Mouse (Mus musculus) small intestine, adult 2 months (tissue): ENCODE measurements around the gene Ddx19b. TPM values are rescaled to one million over a fixed set of nuclear protein-coding genes. Genes with fewer than 3 reads are reported as not detected.
"Not testable (repeated sequence)": the region's sequence is repeated elsewhere in the genome, so short reads cannot be mapped to it uniquely, and the experiment has no call there.

Experiments
- H3K27ac ChIP-seq: fragments of 200-500 bp; 2 replicates; pipeline ENCODE4 v1.5.1; 2012; ENCODE audit warnings: low read depth, low read length, control low read depth, inconsistent platforms; ENCODE audit not compliant: insufficient read depth
- H3K27me3 ChIP-seq: fragments of 200-500 bp; 2 replicates; pipeline ENCODE4 v1.6.1; 2012; ENCODE audit warnings: mild to moderate bottlenecking, moderate library complexity, low read length, inconsistent platforms; ENCODE audit not compliant: control insufficient read depth, insufficient read depth
- H3K36me3 ChIP-seq: fragments of 200-500 bp; 2 replicates; pipeline ENCODE4 v1.6.1; 2012; ENCODE audit warnings: mild to moderate bottlenecking, low read length, control low read depth, inconsistent platforms; ENCODE audit not compliant: control insufficient read depth, insufficient read depth
- H3K4me1 ChIP-seq: fragments of 200-500 bp; 2 replicates; pipeline ENCODE4 v1.6.1; 2012; ENCODE audit warnings: low read length, inconsistent platforms, mixed read lengths; ENCODE audit not compliant: control insufficient read depth, insufficient read depth, insufficient read length
- H3K4me3 ChIP-seq: fragments of 200-500 bp; 2 replicates; pipeline ENCODE4 v1.5.1; 2012; ENCODE audit warnings: low read depth, mild to moderate bottlenecking, control low read depth, inconsistent platforms, low read length, moderate library complexity
- CTCF ChIP-seq: fragments of 200-500 bp; IDR thresholded peaks from 2 replicates; pipeline ENCODE4 v1.5.1; 2012; ENCODE audit warnings: low read depth, mild to moderate bottlenecking, control low read depth, inconsistent platforms, low read length, moderate library complexity, mixed read lengths; ENCODE audit not compliant: insufficient replicate concordance, insufficient read length; ENCODE audit errors: extremely low read depth
- POLR2A ChIP-seq: fragments of 200-500 bp; IDR thresholded peaks from 2 replicates; pipeline ENCODE4 v1.6.1; 2012; ENCODE audit warnings: low read depth, mild to moderate bottlenecking, control low read depth, inconsistent platforms, low read length, moderate library complexity
- WGBS: fragments of 180-500 bp; shearing (Covaris S2); methylation state at CpG from one replicate; pipeline ENCODE4 v1.1.7; 2018; 5-methylcytosine and 5-hydroxymethylcytosine counted together
- polyA plus RNA-seq: library from polyadenylated mRNA; depleted of rRNA; stranded (reverse); fragments of >200 nt; gene quantifications from 2 replicates; pipeline ENCODE4 v1.2.3, GENCODE M21; 2012

The Ddx19b gene
- polyA plus RNA-seq, 1 experiment, result 1.7 TPM

DNA sequence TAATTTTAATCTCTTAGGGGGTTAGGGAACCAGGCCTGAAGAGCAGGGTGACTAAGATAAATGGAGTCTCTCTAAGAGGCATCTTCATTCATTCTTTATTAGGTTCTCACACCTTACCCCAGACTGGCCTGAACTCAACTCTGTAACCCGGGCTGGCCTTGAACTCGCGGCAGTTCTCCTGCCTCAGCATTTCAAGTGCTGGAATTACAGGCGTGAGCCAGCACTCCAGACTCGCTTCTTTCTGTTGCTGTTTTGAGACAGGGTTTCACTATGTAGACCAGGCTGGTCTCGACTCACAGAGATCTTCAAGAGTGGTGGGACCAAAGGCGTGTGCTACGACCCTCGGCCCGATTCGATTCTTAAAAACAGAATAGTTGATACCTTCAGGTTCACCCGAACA is 2.7 kb upstream of the Ddx19b start:
- H3K4me1 ChIP-seq, result peaks cover 2% of the 10 kb centered on the region
- TF ChIP-seq CTCF, result no peak
- TF ChIP-seq POLR2A, result no peak
- 16% methylated on average over 12 of the region's 12 CpGs for WGBS
- no peaks in the 10 kb centered on the region for H3K27me3 ChIP-seq
- H3K27ac ChIP-seq, result peak overlapping the region; percentile 62
- H3K36me3 ChIP-seq, result peaks cover 17% of the 10 kb centered on the region
- H3K4me3 ChIP-seq, result peak overlapping the region; percentile 87

DNA sequence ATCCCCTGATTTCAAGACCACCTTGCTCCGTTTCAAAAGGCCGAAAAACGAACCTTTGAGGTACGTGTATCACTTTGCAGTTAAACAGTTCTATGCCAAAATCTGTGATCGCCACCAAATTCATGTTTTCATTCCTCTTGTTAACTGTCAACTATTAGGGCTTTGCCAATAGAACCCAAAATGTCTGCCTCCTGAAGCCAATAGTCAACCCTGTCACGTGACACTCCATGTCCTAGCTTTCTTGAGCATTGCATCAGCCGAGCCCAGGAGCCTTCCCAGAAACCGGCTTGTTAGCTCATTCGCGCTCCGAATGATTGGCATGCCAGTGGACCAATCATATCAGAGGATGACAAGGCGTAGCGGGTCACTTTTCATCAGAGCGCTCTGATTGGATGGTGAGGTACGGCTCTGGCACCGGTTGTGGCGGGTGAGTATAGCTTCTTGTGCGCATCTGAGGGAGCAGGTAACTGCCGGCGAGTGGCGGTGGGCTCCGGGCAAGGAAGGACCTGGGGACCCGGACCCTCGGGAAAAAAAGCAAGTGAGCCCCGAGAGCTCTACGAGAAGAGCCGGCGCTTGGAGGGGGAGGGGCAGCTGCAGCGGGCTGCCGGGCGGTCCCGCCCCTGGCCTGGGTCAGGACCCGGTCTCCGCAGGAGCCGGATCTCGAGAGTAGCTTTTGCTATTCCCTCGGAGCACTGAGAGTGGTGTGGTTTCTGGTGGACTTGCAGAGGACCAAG is 2.1 kb upstream of the Ddx19b start:
- H3K4me1 ChIP-seq, result peaks cover 2% of the 10 kb centered on the region
- no peaks in the 10 kb centered on the region for H3K27me3 ChIP-seq
- H3K36me3 ChIP-seq, result peaks cover 12% of the 10 kb centered on the region
- no peak for TF ChIP-seq CTCF
- TF ChIP-seq POLR2A, result peak; percentile 53
- H3K27ac ChIP-seq, result peak overlapping the region; percentile 62
- 8% methylated on average over 37 of the region's 37 CpGs for WGBS
- H3K4me3 ChIP-seq, result peak overlapping the region; percentile 87

DNA sequence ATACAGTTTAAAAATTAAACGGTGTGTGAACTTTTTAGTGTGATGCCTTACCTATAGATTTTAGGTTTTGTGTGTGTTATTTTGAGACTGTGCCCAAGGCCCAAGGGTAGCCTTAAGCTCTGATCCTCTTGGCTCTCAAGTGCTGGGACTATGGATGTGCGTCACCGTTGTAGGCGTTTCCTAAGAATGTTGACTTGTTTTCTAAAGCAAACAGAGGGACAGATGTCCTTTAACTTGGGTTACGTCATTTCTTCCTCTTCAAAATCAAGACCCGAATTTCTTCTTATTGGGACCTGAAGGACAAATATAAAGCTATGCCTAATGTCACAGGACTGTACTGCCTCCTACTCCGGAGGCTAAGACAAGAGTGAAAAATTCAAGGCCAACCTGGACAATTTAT is 1.4 kb upstream of the Ddx19b start, which contains the start of gene Aars:
Gene Aars, plus strand, starts transcription at position 229 of the 400 bp plus-strand sequence.
- Histone ChIP-seq H3K4me1 (peaks cover 2% of the 10 kb centered on the region), H3K36me3 (peaks cover 6% of the 10 kb centered on the region), H3K27ac (peak within 1 kb of the TSS; percentile 62), H3K27me3 (no peaks in the 10 kb centered on the region), H3K4me3 (peak within 1 kb of the TSS; percentile 87)
- 91% methylated on average over 7 of the region's 7 CpGs for WGBS
- TF ChIP-seq CTCF (no peak), POLR2A (no peak)

DNA sequence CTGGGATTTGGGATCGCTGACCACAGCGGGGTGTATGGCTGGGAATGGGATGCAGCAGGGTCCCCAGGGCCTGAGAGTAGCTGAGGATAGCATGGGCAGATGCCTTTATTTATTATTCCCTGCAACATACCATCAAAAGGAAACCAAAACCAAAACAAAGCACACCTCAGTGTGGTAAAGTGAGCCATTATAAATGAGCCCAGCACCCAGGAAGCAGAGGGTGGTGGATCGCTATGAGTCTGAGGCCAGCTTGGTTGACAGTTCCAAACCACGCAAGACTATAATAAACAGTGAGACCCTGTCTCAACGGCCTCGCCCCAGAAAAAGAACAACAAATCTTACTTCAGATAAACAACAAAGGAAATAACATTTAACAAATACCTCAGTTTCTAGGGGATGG is 1.5 kb downstream of the Ddx19b start:
- H3K4me3 ChIP-seq, result peak overlapping the region; percentile 58
- no peaks in the 10 kb centered on the region for H3K27me3 ChIP-seq
- TF ChIP-seq CTCF (no peak), POLR2A (no peak)
- H3K4me1 ChIP-seq, result peaks cover 2% of the 10 kb centered on the region
- H3K36me3 ChIP-seq, result no peaks in the 10 kb centered on the region
- 61% methylated on average over 6 of the region's 6 CpGs for WGBS
- peak overlapping the region; percentile 35; the same call in 1 of the 2 replicates for H3K27ac ChIP-seq

DNA sequence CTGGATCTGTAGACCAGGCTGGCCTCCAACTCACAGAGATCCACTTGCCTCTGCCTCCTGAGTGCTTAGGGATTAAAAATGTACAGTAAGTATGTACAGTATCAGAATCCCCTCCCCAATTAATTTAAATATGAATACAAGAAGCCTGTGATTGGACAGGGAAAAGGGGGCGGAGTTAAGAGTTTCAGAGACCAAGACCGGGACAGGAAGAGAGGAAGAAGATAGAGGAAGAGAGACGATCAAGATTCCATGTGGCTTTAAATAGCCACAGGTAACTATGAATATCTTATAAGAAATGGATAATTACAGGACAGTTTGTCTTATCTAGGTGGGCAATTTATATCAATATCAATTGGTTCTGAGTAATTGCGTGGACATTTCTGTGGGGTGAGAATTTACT is 2.0 kb downstream of the Ddx19b start:
- 23% methylated on average over 4 of the region's 4 CpGs for WGBS
- no peak for TF ChIP-seq CTCF
- no peak for TF ChIP-seq POLR2A
- H3K36me3 ChIP-seq, result no peaks in the 10 kb centered on the region

DNA sequence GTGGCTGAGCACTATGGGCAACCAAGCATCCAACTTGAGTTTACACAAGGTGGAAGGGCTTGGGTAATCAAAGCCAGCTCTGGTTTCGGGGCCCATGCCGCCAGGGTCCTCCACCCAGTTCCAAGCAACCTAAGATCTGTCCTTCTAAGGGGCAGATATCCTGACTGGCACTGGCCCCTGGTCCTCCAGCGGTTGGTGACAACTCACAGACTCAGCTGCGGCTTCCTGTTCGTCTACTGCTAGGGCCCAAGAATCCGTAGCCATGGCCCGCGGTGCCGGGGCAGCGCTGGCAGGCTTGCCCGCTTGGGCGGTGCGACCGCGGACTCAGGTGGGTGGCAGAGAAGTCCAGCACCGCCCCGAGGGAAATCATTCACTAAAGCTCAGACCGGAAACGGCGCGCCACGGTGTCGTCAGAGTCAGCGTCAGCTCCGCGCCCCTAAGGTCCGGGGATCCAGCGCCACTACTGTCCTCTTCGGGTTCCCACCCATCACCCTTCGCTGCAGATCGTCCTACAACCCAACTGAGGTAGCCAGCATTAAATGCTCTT is 4.1 kb downstream of the Ddx19b start:
- Histone ChIP-seq H3K36me3 (0 out of 2 replicates have a peak, but pooled peaks cover 2% of the 10 kb centered on the region), H3K4me3 (peak overlapping the region; percentile 75), H3K4me1 (no peaks in the 10 kb centered on the region; the same call in 1 of the 2 replicates), H3K27ac (peak overlapping the region; percentile 69), H3K27me3 (no peaks in the 10 kb centered on the region)
- WGBS, result under 1% methylated on average over 31 of the region's 31 CpGs
- TF ChIP-seq POLR2A (peak; percentile 61), CTCF (no peak)

More for the DNA sequence above, 2.0 kb downstream of the Ddx19b start:
- Histone ChIP-seq H3K4me3 (peak overlapping the region; percentile 58), H3K27ac (no peak overlapping the region), H3K27me3 (no peaks in the 10 kb centered on the region), H3K4me1 (peaks cover 2% of the 10 kb centered on the region)

DNA sequence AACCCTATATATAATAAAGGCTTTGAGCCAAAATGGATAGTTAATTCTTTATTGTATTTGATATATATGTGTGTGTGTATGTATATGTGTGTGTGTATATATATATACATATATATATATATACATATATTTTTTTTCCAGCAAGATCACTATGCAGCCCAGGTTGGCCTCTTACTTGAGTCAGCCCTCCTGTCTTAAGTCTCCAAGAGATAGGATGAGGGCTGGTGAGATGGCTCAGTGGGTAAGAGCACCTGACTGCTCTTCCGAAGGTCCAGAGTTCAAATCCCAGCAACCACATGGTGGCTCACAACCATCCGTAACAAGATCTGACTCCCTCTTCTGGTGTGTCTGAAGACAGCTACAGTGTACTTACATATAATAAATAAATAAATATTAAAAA is 4.9 kb downstream of the Ddx19b start:
- not testable (repeated sequence) for H3K4me1 ChIP-seq, H3K4me3 ChIP-seq, H3K27ac ChIP-seq, H3K36me3 ChIP-seq, H3K27me3 ChIP-seq
- 73% methylated on average over 2 of the region's 2 CpGs for WGBS

DNA sequence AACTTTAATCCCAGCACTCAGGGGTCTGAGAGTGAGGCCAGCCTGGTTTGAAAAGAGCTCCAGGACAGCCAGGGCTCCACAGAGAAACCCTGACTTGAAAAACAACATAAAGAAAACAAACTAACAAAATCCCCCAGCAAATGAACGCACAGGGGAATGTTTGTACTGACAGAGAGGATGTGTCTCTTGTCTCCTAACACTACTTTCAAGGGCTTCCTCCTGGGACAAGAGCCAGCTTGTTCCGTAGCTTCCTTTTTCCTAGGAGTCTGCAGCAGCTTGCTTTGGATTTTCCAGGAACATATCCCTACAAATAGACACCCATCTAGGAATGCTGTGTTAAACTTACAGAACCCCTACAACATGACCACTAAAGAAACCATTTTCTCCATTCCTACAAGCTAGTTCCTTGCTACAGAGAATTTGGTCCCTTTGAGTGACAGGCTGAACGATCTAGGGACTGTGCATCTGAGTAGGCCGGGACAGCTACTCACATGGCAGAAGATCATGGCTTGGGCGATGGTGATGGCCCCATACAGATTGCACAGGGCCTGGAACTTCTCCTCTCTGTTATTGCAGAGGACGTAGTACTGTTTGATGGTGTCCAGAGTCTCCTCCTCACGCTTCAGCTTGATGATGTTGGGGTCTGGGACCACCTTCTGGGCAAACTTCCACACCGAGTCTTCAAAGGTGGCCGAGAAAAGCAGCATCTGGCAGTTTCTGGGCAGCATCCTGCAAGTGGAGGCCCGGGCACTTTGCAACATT is 21.1 kb downstream of the Ddx19b start:
- H3K27ac ChIP-seq, result not testable (repeated sequence)
- WGBS, result 88% methylated on average over 9 of the region's 10 CpGs

More for the DNA sequence above, 21.1 kb downstream of the Ddx19b start:
- not testable (repeated sequence) for H3K4me3 ChIP-seq, H3K27me3 ChIP-seq, H3K4me1 ChIP-seq
- H3K36me3 ChIP-seq, result peaks cover 27% of the 10 kb centered on the region
